Mouse (Mus musculus) liver, postnatal 0 days (tissue): Measurements from ENCODE around the gene Hcn4.

Experiments
- CTCF ChIP-seq: sonication (generic); IDR thresholded peaks from 2 replicates; pipeline ENCODE4 v1.5.1; 2016; ENCODE audit warnings: antibody characterized with exemption, low read depth
- EP300 ChIP-seq: IDR thresholded peaks from 2 replicates; pipeline ENCODE4 v1.6.1; 2016; ENCODE audit warnings: antibody characterized with exemption, low read depth, mild to moderate bottlenecking

DNA sequence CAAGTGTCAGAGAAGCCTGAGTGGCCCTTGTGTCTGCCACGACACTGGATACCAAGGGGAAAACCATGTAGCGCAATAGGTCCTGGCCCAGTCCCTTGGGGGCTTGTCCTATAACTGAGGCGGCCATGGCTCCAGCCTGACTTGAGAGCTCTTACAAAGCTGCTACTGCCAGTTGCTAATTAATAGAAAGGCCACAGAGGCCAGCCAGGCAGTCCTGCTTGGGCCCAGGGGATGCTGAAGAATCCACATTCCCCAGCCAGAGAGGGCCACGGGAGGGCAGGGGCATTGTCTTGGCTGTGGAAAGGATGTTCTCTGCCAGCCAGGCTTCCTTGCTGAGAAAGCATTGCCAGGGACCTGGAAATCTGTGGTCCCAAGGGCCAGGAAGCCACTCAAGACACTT is 6.4 kb downstream of the Hcn4 start:
- TF ChIP-seq EP300 (no peak), CTCF (no peak)
